Mouse (Mus musculus): ENCODE measurements at regions not wholly inside any gene's neighbourhood (a gene's known extent, or its start where the extent isn't known, plus 50 kb on each side); places are given as distances from the start of the nearest gene placed in this dataset.
"Not testable (repeated sequence)": the region's sequence is repeated elsewhere in the genome, so short reads cannot be mapped to it uniquely, and the experiment has no call there.

DNA sequence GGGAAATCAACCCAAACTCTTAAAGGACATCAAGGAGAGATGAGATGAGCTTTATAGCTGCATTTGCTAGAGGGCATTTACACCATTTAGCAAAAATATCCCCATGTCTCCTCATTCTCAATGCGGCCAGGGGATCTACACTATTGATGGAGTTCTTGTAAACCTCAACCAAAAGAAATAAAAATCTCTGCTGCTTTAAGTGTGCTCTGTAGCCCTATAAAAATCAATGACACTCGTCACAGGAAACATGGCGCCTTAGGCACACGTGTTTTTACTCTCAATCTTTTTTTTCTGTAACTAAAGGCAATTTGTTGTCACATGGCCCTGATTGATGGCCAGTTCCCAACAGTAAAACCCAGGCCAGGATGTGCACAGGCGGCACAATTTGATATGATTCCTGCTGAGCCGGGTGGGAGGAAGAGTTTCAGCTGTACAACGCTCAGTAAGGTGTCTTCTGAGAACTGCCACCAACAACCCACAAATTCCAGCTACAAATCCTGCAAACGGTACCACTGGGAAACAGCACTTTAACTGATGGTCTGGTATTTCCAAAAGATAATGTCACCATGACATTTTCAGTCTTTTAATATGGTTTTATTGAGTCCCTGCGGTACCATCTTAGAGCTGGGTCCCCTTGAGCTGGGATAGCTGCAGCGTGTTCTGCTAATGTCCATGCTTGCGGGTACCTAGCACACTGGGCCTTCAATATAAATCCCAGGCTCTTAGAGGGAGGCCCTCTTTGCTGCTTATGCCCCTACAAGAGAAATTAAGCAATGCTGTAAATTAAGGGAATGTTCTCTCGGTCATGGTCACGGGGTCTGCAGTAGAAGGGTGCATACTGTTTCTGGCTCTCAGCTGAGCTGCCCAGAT, 78.8 kb downstream of the Tpbg start:
- intact Hi-C loops (cut with DNase I) = no loop called here
- Histone ChIP-seq H3K4me1 (ENCODE audit: control insufficient read depth, insufficient read depth, low read length) (no peaks in the 10 kb centered on the region), H3K27me3 (ENCODE audit: control insufficient read depth, insufficient read depth, low read length) (no peaks in the 10 kb centered on the region), H3K27ac (no peak overlapping the region), H3K9ac (ENCODE audit: low read depth, low read length) (no peak overlapping the region), H3K36me3 (ENCODE audit: control insufficient read depth, insufficient read depth, low read length) (no peaks in the 10 kb centered on the region), H3K4me3 (no peak overlapping the region), H3K79me2 (replicated peaks; ENCODE audit: control insufficient read depth, insufficient read depth, low read length) (no peaks in the 10 kb centered on the region)
- WGBS = 80% methylated on average over 13 of the region's 13 CpGs
- TF ChIP-seq POLR2A (IDR thresholded peaks at IDR 0.05; ENCODE audit: insufficient read depth, low read depth, low read length) = no peak
- TF ChIP-seq EP300 (IDR thresholded peaks at IDR 0.05; ENCODE audit: insufficient read depth, low read depth, low read length) = no peak
- TF ChIP-seq CTCF (IDR thresholded peaks at IDR 0.05) = no peak
- DNase-seq = no peak

DNA sequence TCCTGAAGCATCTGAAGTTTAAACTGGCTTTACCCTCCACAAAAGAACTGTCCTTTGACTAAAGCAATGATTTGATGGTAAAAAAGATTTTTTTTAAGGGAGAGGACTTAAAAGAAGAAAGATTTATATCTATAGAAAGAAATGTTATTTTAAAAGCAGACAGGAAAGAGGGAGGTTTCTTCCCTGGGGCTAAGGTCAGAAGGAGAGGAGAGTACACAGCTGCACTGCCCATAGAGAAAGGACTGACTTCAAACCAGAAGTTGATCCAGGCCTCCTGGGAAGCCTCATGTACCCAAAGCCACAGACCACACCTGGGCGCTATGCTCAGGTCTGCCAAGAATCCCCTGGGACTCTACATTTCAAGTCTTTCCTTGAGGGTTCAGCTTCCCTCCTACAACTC, 83.1 kb downstream of the Tpbg start:
- Histone ChIP-seq H3K4me1 (ENCODE audit: control insufficient read depth, insufficient read depth, low read length) (no peaks in the 10 kb centered on the region), H3K36me3 (ENCODE audit: control insufficient read depth, insufficient read depth, low read length) (no peaks in the 10 kb centered on the region), H3K79me2 (replicated peaks; ENCODE audit: control insufficient read depth, insufficient read depth, low read length) (no peaks in the 10 kb centered on the region), H3K9ac (ENCODE audit: low read depth, low read length) (no peak overlapping the region), H3K27me3 (ENCODE audit: control insufficient read depth, insufficient read depth, low read length) (no peaks in the 10 kb centered on the region), H3K27ac (no peak overlapping the region), H3K4me3 (no peak overlapping the region)
- DNase-seq = no peak
- TF ChIP-seq POLR2A (IDR thresholded peaks at IDR 0.05; ENCODE audit: insufficient read depth, low read depth, low read length) = no peak
- no peak for TF ChIP-seq CTCF (IDR thresholded peaks at IDR 0.05)
- no peak for TF ChIP-seq EP300 (IDR thresholded peaks at IDR 0.05; ENCODE audit: insufficient read depth, low read depth, low read length)
- 79% methylated on average over 1 of the region's 1 CpGs for WGBS
- intact Hi-C loops (cut with DNase I) = no loop called here

DNA sequence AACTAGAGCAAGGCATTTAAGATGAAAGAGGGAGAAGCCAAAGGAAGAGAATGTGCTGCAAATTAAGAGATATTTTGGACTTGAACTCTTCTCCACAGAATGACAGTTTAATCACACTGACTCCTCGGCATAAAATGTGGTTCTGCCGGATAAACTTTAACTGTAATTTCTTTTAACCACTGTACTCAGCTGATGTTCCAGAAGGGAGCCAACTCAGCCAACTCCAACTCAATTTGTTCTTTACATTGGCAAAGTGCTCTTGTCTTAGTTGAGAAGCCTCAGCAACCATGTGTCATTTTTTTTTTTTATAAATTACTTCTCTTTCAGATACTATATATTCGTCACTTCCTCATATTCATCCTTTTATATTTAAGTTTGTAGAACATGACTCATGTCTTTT, 90.0 kb downstream of the Tpbg start:
- no peak overlapping the region for H3K27ac ChIP-seq
- no peak overlapping the region for H3K4me3 ChIP-seq
- no peak for DNase-seq
- no peaks in the 10 kb centered on the region for H3K79me2 ChIP-seq (replicated peaks; ENCODE audit: control insufficient read depth, insufficient read depth, low read length)
- no peaks in the 10 kb centered on the region for H3K27me3 ChIP-seq (ENCODE audit: control insufficient read depth, insufficient read depth, low read length)
- H3K4me1 ChIP-seq (ENCODE audit: control insufficient read depth, insufficient read depth, low read length) = no peaks in the 10 kb centered on the region
- no peak overlapping the region for H3K9ac ChIP-seq (ENCODE audit: low read depth, low read length)
- H3K36me3 ChIP-seq (ENCODE audit: control insufficient read depth, insufficient read depth, low read length) = no peaks in the 10 kb centered on the region
- intact Hi-C loops (cut with DNase I) = no loop called here
- TF ChIP-seq POLR2A (IDR thresholded peaks at IDR 0.05; ENCODE audit: insufficient read depth, low read depth, low read length) = no peak
- no peak for TF ChIP-seq CTCF (IDR thresholded peaks at IDR 0.05)
- TF ChIP-seq EP300 (IDR thresholded peaks at IDR 0.05; ENCODE audit: insufficient read depth, low read depth, low read length) = no peak
- WGBS = 81% methylated on average over 3 of the region's 3 CpGs

DNA sequence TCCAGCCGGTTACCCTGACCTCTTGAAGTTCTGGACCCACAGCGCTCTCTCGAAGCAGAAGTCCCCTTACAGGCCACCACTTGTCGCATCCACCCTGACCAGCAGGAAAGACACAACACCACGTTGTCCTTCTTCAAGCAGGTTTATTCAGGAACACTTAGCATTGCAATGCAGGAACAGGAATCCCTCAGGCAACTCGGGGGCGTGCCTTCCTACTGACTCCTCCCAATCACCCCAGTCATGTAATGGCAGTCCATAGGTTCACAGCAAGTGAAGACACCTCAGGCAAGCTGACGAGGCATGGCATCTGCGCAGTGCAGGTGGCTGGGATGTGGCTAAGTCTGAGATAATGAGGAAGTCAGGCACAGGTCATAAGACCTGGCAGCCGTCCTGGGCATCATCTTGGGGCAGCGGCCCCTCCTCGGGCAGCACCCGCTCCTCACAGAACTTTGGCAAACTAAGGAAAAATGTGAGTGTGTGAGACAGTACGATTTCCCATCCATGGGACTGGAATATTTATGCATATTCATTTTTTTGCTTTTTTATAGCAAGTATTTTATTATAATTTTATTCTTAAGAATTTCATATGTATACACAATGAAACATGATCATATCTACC, 101.0 kb downstream of the Tpbg start:
- 79% methylated on average over 14 of the region's 14 CpGs for WGBS
- H3K79me2 ChIP-seq (replicated peaks; ENCODE audit: control insufficient read depth, insufficient read depth, low read length); H3K4me1 ChIP-seq (ENCODE audit: control insufficient read depth, insufficient read depth, low read length); intact Hi-C loops (cut with DNase I); H3K36me3 ChIP-seq (ENCODE audit: control insufficient read depth, insufficient read depth, low read length); H3K4me3 ChIP-seq; H3K27ac ChIP-seq; H3K27me3 ChIP-seq (ENCODE audit: control insufficient read depth, insufficient read depth, low read length); H3K9ac ChIP-seq (ENCODE audit: low read depth, low read length); DNase-seq: not testable (repeated sequence)

DNA sequence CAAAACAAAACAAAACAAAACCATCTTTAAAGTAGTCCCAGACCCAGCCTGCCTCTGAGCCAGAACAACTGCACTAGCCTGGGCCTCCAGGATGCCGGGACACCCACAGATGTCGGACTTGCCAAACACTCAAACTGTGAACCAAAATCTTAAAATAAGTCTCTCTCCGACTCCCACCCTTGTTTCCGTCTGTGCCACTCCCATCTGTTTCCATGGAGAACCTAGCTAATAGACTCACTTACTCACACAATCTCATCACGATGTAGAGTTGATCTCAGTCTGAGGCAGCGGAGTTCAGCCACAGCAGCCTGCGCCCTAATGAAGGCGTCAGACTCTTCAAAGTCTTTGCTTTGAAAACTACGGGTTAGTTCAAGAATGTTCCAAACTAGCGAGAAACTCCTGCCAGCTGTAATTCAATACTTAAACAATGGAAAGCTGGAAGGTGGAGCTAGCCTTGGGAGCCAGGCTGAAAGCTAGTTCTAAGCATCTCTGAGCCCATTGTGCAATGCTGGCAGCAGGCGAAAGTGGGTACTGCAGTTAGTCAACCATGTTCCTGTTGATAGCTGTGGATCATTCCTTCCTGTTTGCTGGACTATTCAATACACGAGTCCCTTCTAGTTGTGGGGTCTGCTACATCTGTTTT, 106.4 kb downstream of the Tpbg start:
- H3K27ac ChIP-seq = no peak overlapping the region
- no peaks in the 10 kb centered on the region for H3K79me2 ChIP-seq (replicated peaks; ENCODE audit: control insufficient read depth, insufficient read depth, low read length)
- no peaks in the 10 kb centered on the region for H3K27me3 ChIP-seq (ENCODE audit: control insufficient read depth, insufficient read depth, low read length)
- DNase-seq = no peak
- H3K4me1 ChIP-seq (ENCODE audit: control insufficient read depth, insufficient read depth, low read length) = no peaks in the 10 kb centered on the region
- WGBS = 63% methylated on average over 12 of the region's 12 CpGs
- no peak for TF ChIP-seq CTCF (IDR thresholded peaks at IDR 0.05)
- no peak for TF ChIP-seq EP300 (IDR thresholded peaks at IDR 0.05; ENCODE audit: insufficient read depth, low read depth, low read length)
- no peak for TF ChIP-seq POLR2A (IDR thresholded peaks at IDR 0.05; ENCODE audit: insufficient read depth, low read depth, low read length)
- H3K36me3 ChIP-seq (ENCODE audit: control insufficient read depth, insufficient read depth, low read length) = no peaks in the 10 kb centered on the region
- no peak overlapping the region for H3K4me3 ChIP-seq
- H3K9ac ChIP-seq (ENCODE audit: low read depth, low read length) = no peak overlapping the region
- intact Hi-C loops (cut with DNase I) = no loop called here

DNA sequence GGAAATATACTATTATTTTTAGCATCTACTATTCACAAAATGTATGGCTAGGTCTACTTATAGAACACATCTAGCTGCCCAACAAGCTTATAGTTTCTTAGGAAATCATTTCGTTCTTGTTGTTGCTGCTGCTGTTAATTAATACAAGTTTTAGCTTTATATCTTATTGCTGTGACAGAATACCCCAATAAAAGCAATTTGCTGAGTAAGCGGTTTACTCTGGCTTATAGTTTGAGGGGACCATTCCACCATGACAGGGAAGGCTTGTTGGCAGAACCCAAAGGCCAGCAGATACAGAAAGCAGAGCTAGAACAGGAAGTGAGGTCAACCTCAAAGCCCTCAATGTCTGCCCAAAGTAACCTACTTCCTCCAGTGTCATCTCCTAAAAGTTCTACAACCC, 109.6 kb downstream of the Tpbg start:
- no peaks in the 10 kb centered on the region for H3K27me3 ChIP-seq (ENCODE audit: control insufficient read depth, insufficient read depth, low read length)
- H3K79me2 ChIP-seq (replicated peaks; ENCODE audit: control insufficient read depth, insufficient read depth, low read length) = no peaks in the 10 kb centered on the region
- TF ChIP-seq POLR2A (IDR thresholded peaks at IDR 0.05; ENCODE audit: insufficient read depth, low read depth, low read length) (no peak), CTCF (IDR thresholded peaks at IDR 0.05) (no peak), EP300 (IDR thresholded peaks at IDR 0.05; ENCODE audit: insufficient read depth, low read depth, low read length) (no peak)
- no peak overlapping the region for H3K4me3 ChIP-seq
- intact Hi-C loops (cut with DNase I) = no loop called here
- H3K36me3 ChIP-seq (ENCODE audit: control insufficient read depth, insufficient read depth, low read length) = no peaks in the 10 kb centered on the region
- 79% methylated on average over 2 of the region's 2 CpGs for WGBS
- H3K4me1 ChIP-seq (ENCODE audit: control insufficient read depth, insufficient read depth, low read length) = no peaks in the 10 kb centered on the region
- no peak for DNase-seq
- H3K9ac ChIP-seq (ENCODE audit: low read depth, low read length) = no peak overlapping the region
- no peak overlapping the region for H3K27ac ChIP-seq

All from heart, adult 2 months (tissue).